Comparison of ENCODE assay signal across 10 mouse cellular contexts in genomic region chr1:133311946-133312345, GRCm38 (mm10). TPM values are rescaled to one million over a fixed set of nuclear protein-coding genes. Genes with fewer than 3 reads are reported as not detected.
DNase-seq lines count a peak whose midpoint lies in the region; ATAC-seq lines count a peak whose summit lies in the region.
"Had no signal": no experiment of that assay in that cellular context is flagged by ENCODE, and none has a peak within 500 bp of the region (broad histone marks: within the 10 kb centered on the region; RNA-seq: fewer than 3 reads in every experiment).

No protein-coding gene starts in this region.

- no peaks in the 10 kb centered on the region for H3K36me3 ChIP-seq in neural tube, embryonic 12.5 days
- no peaks in the 10 kb centered on the region for H3K36me3 ChIP-seq in hindbrain, embryonic 11.5 days (ENCODE audit: control insufficient read depth, insufficient read depth, low read length)
- H3K36me3 ChIP-seq in heart, embryonic 11.5 days (ENCODE audit: control insufficient read depth, insufficient read depth, low read length), result no peaks in the 10 kb centered on the region
- H3K36me3 ChIP-seq: heart, embryonic 15.5 days had no signal

- intact Hi-C loops in left cerebral cortex, postnatal 10 days (cut with DNase I), result loop anchor here (5.0 kb wide), 1 partner anchor 300 kb away; the partner anchor contains the start of gene Snrpe

- peaks cover 11% of the 10 kb centered on the region for H3K4me1 ChIP-seq in neural tube, embryonic 12.5 days
- no peaks in the 10 kb centered on the region for H3K4me1 ChIP-seq in hindbrain, embryonic 11.5 days (replicated peaks; ENCODE audit: control insufficient read depth, insufficient read depth, low read length)
- no peaks in the 10 kb centered on the region; the same call in 1 of the 2 replicates for H3K4me1 ChIP-seq in heart, embryonic 11.5 days (ENCODE audit: control insufficient read depth, insufficient read depth, low read length)

- DNase-seq in neural tube, embryonic 10.5 days (ENCODE audit: extremely low spot score, low spot score), result no peak
- DNase-seq in hindbrain, embryonic 11.5 days (ENCODE audit: low spot score), result no peak
- peak; percentile 81 to 87 for DNase-seq in left cerebral cortex, postnatal 10 days (ENCODE audit: extremely low spot score in 1 of 2, low spot score in 2 of 2)
- peak; percentile 61 for DNase-seq in right cerebral cortex, postnatal 4 days
- no peak for DNase-seq in ovary, adult 18-20 months (ENCODE audit: low spot score)

- H3K9ac ChIP-seq in neural tube, embryonic 12.5 days, result no peak overlapping the region
- no peak overlapping the region for H3K9ac ChIP-seq in hindbrain, embryonic 11.5 days (ENCODE audit: low read depth, low read length)
- H3K9ac ChIP-seq in heart, embryonic 11.5 days (ENCODE audit: low read depth, low read length), result no peak overlapping the region
- H3K9ac ChIP-seq: heart, embryonic 15.5 days had no signal

- no peak overlapping the region for H3K27ac ChIP-seq in neural tube, embryonic 12.5 days
- H3K27ac ChIP-seq in hindbrain, embryonic 11.5 days (ENCODE audit: low read depth, low read length), result no peak overlapping the region
- H3K27ac ChIP-seq in heart, embryonic 11.5 days (ENCODE audit: low read depth, low read length), result no peak overlapping the region
- H3K27ac ChIP-seq: heart, embryonic 15.5 days had no signal

- no peak for ATAC-seq in neural tube, embryonic 12.5 days (ENCODE audit: low FRiP score, low read depth)
- 0 out of 2 replicates have a peak, but pooled peaks have one; percentile 28 for ATAC-seq in hindbrain, embryonic 11.5 days (ENCODE audit: low FRiP score)
- ATAC-seq in heart, embryonic 11.5 days (replicated peaks; ENCODE audit: insufficient number of reproducible peaks, low FRiP score, low TSS enrichment), result no peak

- H3K4me3 ChIP-seq in neural tube, embryonic 12.5 days, result no peak overlapping the region
- H3K4me3 ChIP-seq in hindbrain, embryonic 11.5 days (ENCODE audit: low read depth, low read length), result no peak overlapping the region
- H3K4me3 ChIP-seq in heart, embryonic 11.5 days (ENCODE audit: low read depth, low read length), result no peak overlapping the region
- H3K4me3 ChIP-seq: heart, embryonic 15.5 days had no signal

- WGBS in neural tube, embryonic 12.5 days, result 35% methylated on average over 10 of the region's 10 CpGs
- 26% methylated on average over 10 of the region's 10 CpGs for WGBS in hindbrain, embryonic 11.5 days
- WGBS in heart, embryonic 11.5 days (ENCODE audit: insufficient replicate concordance), result 11% methylated on average over 10 of the region's 10 CpGs

- H3K9me3 ChIP-seq in neural tube, embryonic 12.5 days, result no peaks in the 10 kb centered on the region
- no peaks in the 10 kb centered on the region for H3K9me3 ChIP-seq in hindbrain, embryonic 11.5 days (ENCODE audit: control insufficient read depth, low read length)
- H3K9me3 ChIP-seq in heart, embryonic 11.5 days (replicated peaks; ENCODE audit: control insufficient read depth, low read length), result no peaks in the 10 kb centered on the region
- H3K9me3 ChIP-seq: heart, embryonic 15.5 days had no signal

- peak overlapping the region; percentile 20; the same call in 1 of the 2 replicates for H3K4me2 ChIP-seq in neural tube, embryonic 12.5 days (replicated peaks)
- H3K4me2 ChIP-seq in hindbrain, embryonic 11.5 days (replicated peaks; ENCODE audit: low read depth, low read length), result no peak overlapping the region
- no peak overlapping the region for H3K4me2 ChIP-seq in heart, embryonic 11.5 days
- H3K4me2 ChIP-seq: heart, embryonic 15.5 days had no signal

- no peaks in the 10 kb centered on the region for H3K27me3 ChIP-seq in neural tube, embryonic 12.5 days (replicated peaks)
- no peaks in the 10 kb centered on the region for H3K27me3 ChIP-seq in hindbrain, embryonic 11.5 days (ENCODE audit: control insufficient read depth, insufficient read depth, low read length)
- H3K27me3 ChIP-seq in heart, embryonic 11.5 days (ENCODE audit: control insufficient read depth, insufficient read depth, low read length), result no peaks in the 10 kb centered on the region; the same call in 1 of the 2 replicates

RNA-seq across cellular contexts. Expression of gene Golt1a, which starts 2.3 kb away (rescaled TPM):
- polyA plus RNA-seq in neural tube, embryonic 12.5 days (2016; fragmentation: Nextera tagmentation; extraction: Ambion mirVana), result not detected in 2 replicates
- polyA plus RNA-seq in hindbrain, embryonic 11.5 days (2014; fragmentation: Nextera tagmentation; extraction: Ambion mirVana), result not detected in 2 replicates
- under 1 TPM in 1 of 2 experiments, not detected in 1; 0.39 TPM for total RNA-seq in left cerebral cortex, postnatal 10 days (2021)
- not detected in 2 replicates for polyA plus RNA-seq in heart, embryonic 11.5 days (2014; fragmentation: Nextera tagmentation; extraction: Ambion mirVana)
- total RNA-seq: monocyte, adult 5-6 weeks had no signal
- polyA plus RNA-seq: heart, embryonic 15.5 days had no signal

RNA-seq across cellular contexts. Expression of gene Kiss1, which starts 9.7 kb away (rescaled TPM):
- not detected in 2 replicates for polyA plus RNA-seq in neural tube, embryonic 12.5 days (2016; fragmentation: Nextera tagmentation; extraction: Ambion mirVana)
- polyA plus RNA-seq in hindbrain, embryonic 11.5 days (2014; fragmentation: Nextera tagmentation; extraction: Ambion mirVana), result not detected in 2 replicates
- not detected for total RNA-seq in left cerebral cortex, postnatal 10 days (2021)
- polyA plus RNA-seq in heart, embryonic 11.5 days (2014; fragmentation: Nextera tagmentation; extraction: Ambion mirVana), result not detected in 2 replicates
- total RNA-seq: adrenal gland, adult 18-20 months; monocyte, adult 5-6 weeks had no signal
- polyA plus RNA-seq: heart, embryonic 15.5 days had no signal

RNA-seq across cellular contexts. Expression of gene Ren1, which starts 38.4 kb away (rescaled TPM):
- polyA plus RNA-seq in neural tube, embryonic 12.5 days (2016; fragmentation: Nextera tagmentation; extraction: Ambion mirVana), result 0.11 and 0.20 TPM in 2 replicates
- 0.70 and 1.2 TPM in 2 replicates for polyA plus RNA-seq in hindbrain, embryonic 11.5 days (2014; fragmentation: Nextera tagmentation; extraction: Ambion mirVana)
- total RNA-seq in left cerebral cortex, postnatal 10 days (2021), result not detected
- not detected in 2 replicates for polyA plus RNA-seq in heart, embryonic 11.5 days (2014; fragmentation: Nextera tagmentation; extraction: Ambion mirVana)
- total RNA-seq: monocyte, adult 5-6 weeks had no signal

RNA-seq across cellular contexts. Expression of gene Etnk2, which starts 51.4 kb away (rescaled TPM):
- polyA plus RNA-seq in neural tube, embryonic 12.5 days (2016; fragmentation: Nextera tagmentation; extraction: Ambion mirVana), result 5.6 TPM in 2 replicates
- polyA plus RNA-seq in hindbrain, embryonic 11.5 days (2014; fragmentation: Nextera tagmentation; extraction: Ambion mirVana), result 2.9 and 3.1 TPM in 2 replicates
- total RNA-seq in left cerebral cortex, postnatal 10 days (2021), result 10 to 100 TPM in 1 of 2 experiments, 1 to 10 TPM in 1; 6.0 to 10.2 TPM
- 1.5 TPM in 2 replicates for polyA plus RNA-seq in heart, embryonic 11.5 days (2014; fragmentation: Nextera tagmentation; extraction: Ambion mirVana)
- total RNA-seq: monocyte, adult 5-6 weeks had no signal

Comparison
In these comparisons a context has a peak if more than half of its experiments do, and no peak if none do; other contexts are left out.
1. DNase-seq: peak in left cerebral cortex, postnatal 10 days (2 of 2) and right cerebral cortex, postnatal 4 days (single experiment); none in neural tube, embryonic 10.5 days (single experiment), hindbrain, embryonic 11.5 days (single experiment) and ovary, adult 18-20 months (single experiment).